Mouse (Mus musculus) cerebral cortex, adult 2 months (tissue): ENCODE results near the gene Tpra1.

Source experiments
- WGBS: fragments of 180-500 bp; shearing (Covaris S2); methylation state at CpG from one replicate; pipeline ENCODE4 v1.1.7; 2018; 5-methylcytosine and 5-hydroxymethylcytosine counted together

The Tpra1 gene

DNA sequence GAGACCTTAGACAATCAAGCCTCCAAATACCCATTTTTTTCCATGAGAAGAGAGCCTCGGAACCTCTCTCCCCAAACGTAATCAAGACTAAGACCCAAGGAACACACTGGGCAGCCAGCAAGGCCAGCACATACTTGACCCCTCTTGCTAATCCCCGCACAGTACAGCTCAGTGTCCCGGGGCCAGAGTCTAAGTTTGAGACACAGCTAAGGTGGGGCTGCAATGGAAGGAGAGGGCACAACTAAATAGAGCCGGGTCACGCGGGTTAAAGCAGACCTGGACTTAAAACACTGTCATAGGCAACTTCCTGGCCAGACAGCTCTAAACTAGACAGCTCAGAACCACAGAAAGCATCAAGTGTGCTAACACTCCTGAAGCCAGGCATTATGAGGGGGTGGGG, 11.2 kb upstream of the Tpra1 start:
- 92% methylated on average over 7 of the region's 7 CpGs for WGBS

- WGBS = 44% methylated on average over 5 of the region's 5 CpGs
These were observed 8.5 kb upstream of the Tpra1 start for GRCm38 (mm10) chr6:88893559-88893958.

- WGBS = 84% methylated on average over 6 of the region's 6 CpGs
These were observed 6.1 kb upstream of the Tpra1 start for GRCm38 (mm10) chr6:88895943-88896342.

GRCm38 (mm10) chr6:88897246-88897645, 4.8 kb upstream of the Tpra1 start:
- WGBS = 87% methylated on average over 7 of the region's 7 CpGs

DNA sequence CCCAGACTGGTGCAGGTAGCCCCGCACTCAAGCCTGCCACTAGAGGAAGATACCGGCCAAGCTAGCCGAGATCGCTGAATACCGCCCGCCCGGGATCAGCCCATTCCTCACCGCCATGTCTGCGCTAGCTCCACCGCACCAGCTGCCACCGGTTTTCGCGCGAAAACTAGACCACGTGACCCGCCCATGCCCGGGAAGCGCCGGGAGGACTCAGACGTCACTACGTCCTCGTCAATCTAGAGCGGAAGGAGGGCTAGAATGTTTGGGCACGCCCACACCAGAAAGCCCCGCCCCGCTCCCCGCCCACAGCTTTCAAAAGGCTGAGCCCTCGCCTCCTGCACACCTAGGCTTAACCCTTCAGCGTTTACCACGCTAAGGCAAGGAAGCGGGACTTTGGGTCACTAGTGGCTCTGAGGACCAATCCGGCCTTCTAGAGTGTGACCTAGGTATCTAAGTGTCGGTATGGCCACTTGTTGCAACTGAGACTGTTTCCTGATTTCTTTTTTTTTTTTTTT, 3.5 kb upstream of the Tpra1 start, which contains the start of gene Mcm2:
Gene Mcm2, minus strand, starts transcription at position 247 of the 515 bp plus-strand sequence.
- WGBS = under 1% methylated on average over 33 of the region's 33 CpGs

GRCm38 (mm10) chr6:88899086-88899485, 3.0 kb upstream of the Tpra1 start:
- 66% methylated on average over 4 of the region's 4 CpGs for WGBS

GRCm38 (mm10) chr6:88899628-88900027, 2.4 kb upstream of the Tpra1 start:
- 94% methylated on average over 2 of the region's 2 CpGs for whole genome bisulfite sequencing

- WGBS = 1% methylated on average over 5 of the region's 5 CpGs
These were observed 580 bp upstream of the Tpra1 start for GRCm38 (mm10) chr6:88901471-88901870.

DNA sequence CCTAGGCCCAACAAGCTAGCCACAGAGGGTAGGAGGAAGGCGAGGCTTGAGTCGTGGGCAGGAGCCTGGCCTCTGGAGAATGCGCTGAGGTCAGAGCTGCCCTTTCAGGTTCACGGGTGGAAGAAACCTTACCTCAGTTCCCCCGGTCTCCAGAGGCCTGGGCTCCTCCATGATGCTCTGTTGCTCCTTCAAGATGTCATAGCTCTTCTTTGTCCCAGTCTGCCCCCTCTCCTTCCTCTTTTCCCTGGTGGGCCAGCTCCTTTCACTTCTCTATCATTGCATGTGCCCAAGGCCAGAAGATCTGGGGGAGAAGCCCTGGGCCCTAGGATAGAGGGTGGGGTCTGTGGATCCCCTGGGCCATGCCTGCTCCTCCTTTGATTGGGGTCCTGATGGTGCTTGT, 1.7 kb downstream of the Tpra1 start:
- 81% methylated on average over 5 of the region's 5 CpGs for WGBS

GRCm38 (mm10) chr6:88904456-88904974, 2.5 kb downstream of the Tpra1 start:
- WGBS = 80% methylated on average over 4 of the region's 4 CpGs

GRCm38 (mm10) chr6:88905042-88905441, 3.0 kb downstream of the Tpra1 start:
- 88% methylated on average over 7 of the region's 7 CpGs for WGBS

GRCm38 (mm10) chr6:88906369-88907108, 4.5 kb downstream of the Tpra1 start:
- WGBS = 19% methylated on average over 16 of the region's 16 CpGs

DNA sequence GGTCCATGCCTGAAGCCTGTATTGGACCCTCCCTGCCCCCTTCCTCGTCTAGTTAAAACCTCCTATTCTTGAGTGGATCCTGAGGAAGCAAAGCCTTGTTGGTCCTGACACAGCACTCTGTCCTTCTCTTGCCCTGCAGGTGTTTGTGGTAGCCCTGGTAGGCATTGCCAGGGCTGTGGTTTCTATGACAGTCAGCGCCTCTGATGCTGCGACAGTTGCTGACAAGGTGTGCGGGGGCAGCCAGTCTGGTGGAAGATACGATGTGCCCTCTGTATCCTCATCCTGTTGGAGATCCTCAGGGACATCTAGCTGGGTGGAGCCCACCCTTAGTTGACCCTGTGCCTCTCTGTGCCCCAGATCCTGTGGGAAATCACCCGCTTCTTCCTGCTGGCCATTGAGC, 7.1 kb downstream of the Tpra1 start:
- WGBS = 93% methylated on average over 6 of the region's 6 CpGs

DNA sequence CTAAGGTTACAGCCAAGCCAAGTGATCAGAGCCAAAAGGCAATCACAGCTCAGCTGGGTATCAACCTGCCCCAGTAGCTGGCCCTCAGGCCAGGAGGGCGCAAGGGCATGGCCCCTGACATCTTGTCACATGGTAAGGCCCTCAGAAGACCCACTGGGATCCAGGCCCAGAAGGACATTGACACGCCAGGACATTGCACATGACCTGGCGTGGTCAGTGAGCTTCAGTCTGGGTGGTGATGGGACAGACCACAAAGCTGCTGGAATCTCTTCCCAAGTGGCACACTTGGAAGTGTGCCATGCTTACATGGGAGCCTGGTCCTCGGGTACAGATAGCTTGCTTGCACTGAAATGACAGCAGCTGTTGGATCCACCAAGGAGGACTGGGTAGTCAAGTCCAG, 11.0 kb downstream of the Tpra1 start:
- WGBS = 74% methylated on average over 4 of the region's 4 CpGs

- WGBS = 68% methylated on average over 5 of the region's 5 CpGs
These were observed 12.7 kb downstream of the Tpra1 start for GRCm38 (mm10) chr6:88914799-88915198.

DNA sequence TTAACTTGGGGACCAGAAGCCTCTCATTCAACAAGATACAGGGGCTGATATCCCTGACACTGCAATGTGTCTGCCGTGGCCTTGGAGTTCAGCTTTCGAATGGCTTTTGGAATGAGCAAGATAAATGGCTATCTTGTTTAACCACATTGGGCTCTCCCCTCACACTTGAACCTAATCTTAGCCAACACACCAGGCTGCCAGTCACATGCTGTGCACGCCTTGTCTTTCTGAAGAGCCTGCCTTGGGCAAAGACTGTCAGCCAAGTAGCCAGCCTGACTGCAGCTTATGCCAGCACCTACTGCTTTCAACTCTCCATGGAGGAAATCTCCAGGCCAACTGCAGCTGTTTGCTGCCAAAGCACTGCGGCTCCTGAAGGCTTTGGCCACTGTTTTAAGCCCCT, 13.5 kb downstream of the Tpra1 start:
- WGBS = 45% methylated on average over 4 of the region's 4 CpGs

DNA sequence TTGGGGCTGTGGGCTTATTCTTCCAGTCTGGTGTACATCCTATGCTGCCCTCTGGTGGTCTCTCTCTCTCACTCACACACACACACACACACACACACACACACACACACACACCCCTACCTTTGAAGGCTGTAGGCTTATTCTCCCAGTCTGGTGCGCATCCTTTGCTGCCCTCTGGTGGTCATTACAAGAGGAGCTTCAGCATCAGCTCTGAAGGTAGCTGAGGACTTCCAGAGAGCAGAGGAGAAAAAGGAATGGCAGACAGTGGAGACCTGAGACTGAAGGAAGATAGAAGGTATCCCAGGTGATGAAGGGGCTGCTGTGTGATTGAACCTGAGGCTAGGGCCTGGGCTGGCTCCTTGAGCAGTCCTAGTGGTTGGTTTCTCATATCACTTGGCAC, 14.1 kb downstream of the Tpra1 start:
- 58% methylated on average over 1 of the region's 1 CpGs for WGBS

GRCm38 (mm10) chr6:88918802-88919201, 16.8 kb downstream of the Tpra1 start:
- WGBS = 95% methylated on average over 8 of the region's 8 CpGs

DNA sequence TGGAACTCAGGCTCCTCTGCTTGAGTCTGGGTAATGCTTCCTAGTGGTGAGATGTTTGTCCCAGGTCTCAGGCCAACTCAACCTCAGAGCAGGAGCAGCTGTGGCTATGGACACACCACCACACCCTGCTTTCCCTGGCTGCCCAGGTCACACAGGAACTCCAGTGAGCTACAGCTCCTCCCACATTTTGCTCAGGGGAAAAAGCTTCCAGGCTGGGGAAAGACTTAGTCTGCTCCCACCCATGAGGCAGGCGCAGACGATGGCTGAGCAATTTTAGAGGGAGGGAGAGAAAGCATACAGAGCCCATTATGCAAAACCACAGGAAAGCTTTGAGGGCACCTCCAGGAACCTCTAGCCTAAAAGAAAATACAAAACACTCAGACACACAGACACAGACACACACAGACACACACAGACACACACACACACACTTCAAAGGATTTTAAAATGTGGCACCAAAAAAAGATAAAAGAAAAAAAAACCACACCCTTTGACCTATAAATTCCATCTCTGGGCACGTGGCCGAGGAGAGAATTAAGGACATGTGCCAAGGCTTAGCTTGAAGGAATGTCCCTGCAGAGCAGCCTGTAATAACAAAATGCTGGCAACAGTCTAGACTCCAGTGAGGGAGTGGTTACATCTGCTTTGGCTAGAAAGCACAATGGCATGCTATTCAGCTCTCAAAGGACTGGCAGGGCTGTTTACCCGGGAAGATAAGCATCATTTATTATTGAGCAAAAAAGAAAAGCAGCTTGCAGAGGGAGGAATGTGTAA, 22.6 kb downstream of the Tpra1 start:
- 12% methylated on average over 5 of the region's 5 CpGs for WGBS

GRCm38 (mm10) chr6:88925640-88926205, 23.7 kb downstream of the Tpra1 start:
- 58% methylated on average over 4 of the region's 4 CpGs for WGBS

DNA sequence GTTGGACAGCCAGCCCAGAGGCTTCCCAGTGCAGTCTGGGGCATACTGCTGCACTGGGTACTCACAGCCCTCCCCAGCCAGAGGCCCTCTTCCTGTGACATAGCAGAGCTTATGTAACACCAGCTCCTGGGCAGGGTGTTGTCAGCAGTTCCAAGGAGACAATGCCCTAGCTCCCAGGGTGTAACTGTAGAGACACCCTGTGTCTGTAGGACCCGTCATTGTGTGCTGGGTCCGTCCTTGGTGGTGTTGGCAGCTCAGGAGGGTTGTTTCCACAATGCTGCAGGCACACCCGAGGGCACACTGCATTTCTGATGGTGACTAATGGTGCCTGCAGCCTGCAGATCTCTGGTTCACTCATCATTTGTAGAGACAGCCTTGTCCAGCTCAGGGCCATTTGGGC, 24.8 kb downstream of the Tpra1 start:
- 24% methylated on average over 3 of the region's 3 CpGs for WGBS

GRCm38 (mm10) chr6:88927595-88927994, 25.5 kb downstream of the Tpra1 start:
- WGBS = 33% methylated on average over 2 of the region's 2 CpGs
